Mouse (Mus musculus) lung, adult 2 months (tissue): ENCODE measurements around the gene 5730522E02Rik.

ENCODE experiments used
- CTCF ChIP-seq: fragments of 200-500 bp; IDR thresholded peaks from 2 replicates; pipeline ENCODE4 v1.5.1; 2011; ENCODE audit warnings: mild to moderate bottlenecking, low read length, control low read depth; ENCODE audit not compliant: insufficient read depth
- POLR2A ChIP-seq: fragments of 200-500 bp; IDR thresholded peaks from 2 replicates; pipeline ENCODE4 v1.6.1; 2011; ENCODE audit warnings: low read depth, mild to moderate bottlenecking, control low read depth, low read length, borderline replicate concordance; ENCODE audit errors: extremely low read depth

- TF ChIP-seq POLR2A = no peak
- no peak for TF ChIP-seq CTCF
These were observed 439.5 kb downstream of the 5730522E02Rik start for GRCm38 (mm10) chr11:25770991-25771568.
